11 mouse cellular contexts compared by ENCODE assay signal in the genomic region with DNA sequence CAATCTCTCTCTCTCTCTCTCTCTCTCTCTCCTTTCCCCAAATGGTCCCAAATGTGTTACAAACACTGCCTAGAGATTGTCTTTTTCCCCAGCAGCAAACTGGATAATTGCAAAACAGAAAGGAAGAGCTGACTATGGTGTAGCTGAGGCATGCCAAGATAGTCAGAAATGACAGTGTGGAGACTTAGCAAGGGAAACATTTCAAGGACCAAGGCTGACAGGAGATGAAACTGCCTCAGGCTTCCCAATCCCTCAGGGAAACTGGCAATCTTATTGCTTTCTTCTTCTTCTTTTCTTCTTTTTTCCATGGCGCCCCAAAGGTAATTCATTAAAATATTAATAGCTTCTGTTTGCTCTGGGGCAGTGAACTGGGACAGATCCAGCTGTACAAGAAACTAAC.
DNase-seq lines count a peak whose midpoint lies in the region; ATAC-seq and TF ChIP-seq lines count a peak whose summit lies in the region.
"Had no signal": no experiment of that assay in that cellular context is flagged by ENCODE, and none has a peak within 500 bp of the region (broad histone marks: within the 10 kb centered on the region; RNA-seq: fewer than 3 reads in every experiment).

No protein-coding gene starts in this region.

- H3K27me3 ChIP-seq in hindbrain, embryonic 13.5 days, result no peaks in the 10 kb centered on the region
- H3K27me3 ChIP-seq in hindbrain, embryonic 10.5 days (ENCODE audit: insufficient read depth, poor library complexity, severe bottlenecking), result no peaks in the 10 kb centered on the region
- no peaks in the 10 kb centered on the region for H3K27me3 ChIP-seq in midbrain, embryonic 12.5 days
- H3K27me3 ChIP-seq in midbrain, embryonic 16.5 days (ENCODE audit: control insufficient read depth, insufficient read depth, low read depth, low read length), result no peaks in the 10 kb centered on the region
- H3K27me3 ChIP-seq: heart, embryonic 13.5 days had no signal

- peak; percentile 41; the same call in 1 of the 2 replicates for ATAC-seq in hindbrain, embryonic 13.5 days (ENCODE audit: low FRiP score)
- no peak for ATAC-seq in midbrain, embryonic 12.5 days (ENCODE audit: low FRiP score, low read depth)
- ATAC-seq in midbrain, embryonic 16.5 days, result peak; percentile 75
- ATAC-seq: activated CD4-positive, CD25-positive, alpha-beta regulatory T cell, adult 4 months had no signal

- H3K4me2 ChIP-seq in hindbrain, embryonic 13.5 days, result no peak overlapping the region
- no peak overlapping the region for H3K4me2 ChIP-seq in midbrain, embryonic 12.5 days (replicated peaks)
- no peak overlapping the region for H3K4me2 ChIP-seq in midbrain, embryonic 16.5 days (ENCODE audit: low read length)
- H3K4me2 ChIP-seq: heart, embryonic 13.5 days had no signal

- H3K4me1 ChIP-seq in hindbrain, embryonic 13.5 days (replicated peaks), result peaks cover 14% of the 10 kb centered on the region
- peaks cover 14% of the 10 kb centered on the region for H3K4me1 ChIP-seq in hindbrain, embryonic 10.5 days (replicated peaks)
- peaks cover 13% of the 10 kb centered on the region for H3K4me1 ChIP-seq in midbrain, embryonic 12.5 days
- H3K4me1 ChIP-seq in midbrain, embryonic 16.5 days (ENCODE audit: control insufficient read depth, insufficient read depth, low read length), result peaks cover 14% of the 10 kb centered on the region
- H3K4me1 ChIP-seq: heart, embryonic 13.5 days had no signal

- no peak overlapping the region for H3K4me3 ChIP-seq in hindbrain, embryonic 13.5 days
- H3K4me3 ChIP-seq in hindbrain, embryonic 10.5 days, result no peak overlapping the region
- no peak overlapping the region for H3K4me3 ChIP-seq in midbrain, embryonic 12.5 days
- H3K4me3 ChIP-seq in midbrain, embryonic 16.5 days (ENCODE audit: low read depth, low read length), result no peak overlapping the region
- H3K4me3 ChIP-seq: embryonic facial prominence, embryonic 10.5 days; gastrocnemius, adult 2 months; heart, embryonic 13.5 days had no signal

- TF ChIP-seq POLR2A in brain, embryonic 14.5 days (IDR thresholded peaks at IDR 0.05; ENCODE audit: borderline replicate concordance, extremely low read depth, insufficient read depth, insufficient read length, poor library complexity, severe bottlenecking), result no peak

- TF ChIP-seq CTCF in brain, embryonic 14.5 days (IDR thresholded peaks at IDR 0.05; ENCODE audit: borderline replicate concordance, extremely low read depth, insufficient read depth, insufficient read length), result no peak

- 0 out of 2 replicates have a peak overlapping the region, but pooled peaks have one; percentile 23 for H3K27ac ChIP-seq in hindbrain, embryonic 13.5 days
- H3K27ac ChIP-seq in hindbrain, embryonic 10.5 days, result no peak overlapping the region
- peak overlapping the region; percentile 52; the same call in 1 of the 2 replicates for H3K27ac ChIP-seq in midbrain, embryonic 12.5 days (replicated peaks)
- H3K27ac ChIP-seq in midbrain, embryonic 16.5 days (ENCODE audit: low read length), result 0 out of 2 replicates have a peak overlapping the region, but pooled peaks have one; percentile 22
- H3K27ac ChIP-seq: embryonic facial prominence, embryonic 10.5 days; gastrocnemius, adult 2 months; heart, embryonic 13.5 days had no signal

- no peaks in the 10 kb centered on the region for H3K36me3 ChIP-seq in hindbrain, embryonic 13.5 days
- no peaks in the 10 kb centered on the region for H3K36me3 ChIP-seq in hindbrain, embryonic 10.5 days
- H3K36me3 ChIP-seq in midbrain, embryonic 12.5 days, result no peaks in the 10 kb centered on the region
- H3K36me3 ChIP-seq in midbrain, embryonic 16.5 days (ENCODE audit: control insufficient read depth, insufficient read depth, low read length), result no peaks in the 10 kb centered on the region
- H3K36me3 ChIP-seq: embryonic facial prominence, embryonic 10.5 days; heart, embryonic 13.5 days had no signal

- H3K9me3 ChIP-seq in hindbrain, embryonic 13.5 days, result no peaks in the 10 kb centered on the region
- no peaks in the 10 kb centered on the region for H3K9me3 ChIP-seq in hindbrain, embryonic 10.5 days
- no peaks in the 10 kb centered on the region for H3K9me3 ChIP-seq in midbrain, embryonic 12.5 days
- no peaks in the 10 kb centered on the region for H3K9me3 ChIP-seq in midbrain, embryonic 16.5 days (replicated peaks; ENCODE audit: control insufficient read depth, low read length, poor library complexity, severe bottlenecking)
- H3K9me3 ChIP-seq: embryonic facial prominence, embryonic 10.5 days; heart, embryonic 13.5 days had no signal

- 50% methylated on average over 1 of the region's 1 CpGs for WGBS in hindbrain, embryonic 13.5 days
- 72% methylated on average over 1 of the region's 1 CpGs for WGBS in hindbrain, embryonic 10.5 days
- 39% methylated on average over 1 of the region's 1 CpGs for WGBS in midbrain, embryonic 12.5 days
- 43% methylated on average over 1 of the region's 1 CpGs for whole genome bisulfite sequencing in midbrain, embryonic 16.5 days

- DNase-seq in hindbrain, embryonic 10.5 days (ENCODE audit: low spot score), result no peak
- DNase-seq in brain, embryonic 14.5 days (ENCODE audit: low read depth), result peak; percentile 61
- no peak for DNase-seq in gastrocnemius, postnatal 10 days
- no peak for DNase-seq in left cerebral cortex, adult 8-10 months (ENCODE audit: low spot score in 2 of 2)

- no peak overlapping the region for H3K9ac ChIP-seq in hindbrain, embryonic 13.5 days
- H3K9ac ChIP-seq in midbrain, embryonic 12.5 days (replicated peaks), result no peak overlapping the region
- H3K9ac ChIP-seq in midbrain, embryonic 16.5 days (ENCODE audit: low read depth, low read length), result 0 out of 2 replicates have a peak overlapping the region, but pooled peaks have one; percentile 34
- H3K9ac ChIP-seq: heart, embryonic 13.5 days had no signal
